Comparison of ENCODE assay signal across 20 mouse cellular contexts in the genomic region with DNA sequence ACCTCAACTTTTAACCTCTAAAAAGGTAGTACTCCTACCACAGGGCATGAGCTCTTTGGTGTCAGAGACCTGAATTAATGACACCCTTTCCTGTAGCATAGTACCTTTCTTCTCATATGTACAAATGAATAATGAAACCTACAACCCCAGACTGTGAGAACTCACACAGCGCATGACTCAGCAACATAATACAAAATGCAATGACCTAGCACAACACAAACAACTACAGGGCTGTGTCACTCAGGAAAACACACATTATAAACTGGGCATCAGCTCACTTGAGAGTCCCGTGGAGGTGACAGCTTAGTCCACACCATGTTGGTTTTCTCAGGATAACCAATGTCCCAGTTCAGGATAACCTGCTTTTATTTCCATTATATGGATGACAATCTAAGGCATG. TPM values are rescaled to one million over a fixed set of nuclear protein-coding genes. Genes with fewer than 3 reads are reported as not detected.
DNase-seq lines count a peak whose midpoint lies in the region; ATAC-seq and TF ChIP-seq lines count a peak whose summit lies in the region.
"Had no signal": no experiment of that assay in that cellular context is flagged by ENCODE, and none has a peak within 500 bp of the region (broad histone marks: within the 10 kb centered on the region; RNA-seq: fewer than 3 reads in every experiment).

No protein-coding gene starts in this region.

- no peak for TF ChIP-seq CTCF in gastrocnemius, adult 2 months (IDR thresholded peaks at IDR 0.05)

- H3K9ac ChIP-seq in liver, embryonic 12.5 days: no peak overlapping the region
- no peak overlapping the region for H3K9ac ChIP-seq in midbrain, embryonic 11.5 days (ENCODE audit: low read length)
- H3K9ac ChIP-seq: embryonic facial prominence, embryonic 12.5 days; forebrain, embryonic 13.5 days; forebrain, postnatal 0 days; hindbrain, embryonic 13.5 days had no signal

- intact Hi-C loops in gastrocnemius, adult 2 months (cut with DNase I): no loop called here

- DNase-seq in gastrocnemius, adult 2 months: no peak
- DNase-seq in gastrocnemius, adult 18-20 months (ENCODE audit: low spot score): no peak
- peak; percentile 41 for DNase-seq in 416B (ENCODE audit: low read depth)
- no peak for DNase-seq in midbrain, embryonic 11.5 days (ENCODE audit: low spot score, missing footprints)
- DNase-seq in thymus, postnatal 4 days: no peak
- DNase-seq: adrenal gland, postnatal 14 days; cerebellum, adult 11-12 months; cerebellum, adult 9-10 months; cerebellum, postnatal 25 days; forebrain, postnatal 0 days; gastrocnemius, postnatal 36 days; heart, adult 11 months; heart, postnatal 10 days had no signal

- peak overlapping the region; percentile 35; the same call in 1 of the 2 replicates for H3K27ac ChIP-seq in gastrocnemius, adult 2 months
- peak overlapping the region; percentile 63; the same call in 1 of the 2 replicates for H3K27ac ChIP-seq in liver, embryonic 12.5 days
- H3K27ac ChIP-seq in midbrain, embryonic 11.5 days (ENCODE audit: low read depth, low read length): no peak overlapping the region
- H3K27ac ChIP-seq: embryonic facial prominence, embryonic 12.5 days; forebrain, embryonic 13.5 days; hindbrain, embryonic 13.5 days; hindbrain, postnatal 0 days had no signal

- H3K9me3 ChIP-seq in liver, embryonic 12.5 days (replicated peaks): no peaks in the 10 kb centered on the region
- H3K9me3 ChIP-seq in midbrain, embryonic 11.5 days (ENCODE audit: control insufficient read depth, low read length): no peaks in the 10 kb centered on the region
- H3K9me3 ChIP-seq: embryonic facial prominence, embryonic 12.5 days; forebrain, embryonic 13.5 days; G1E; hindbrain, embryonic 13.5 days had no signal

- no peak overlapping the region for H3K4me2 ChIP-seq in liver, embryonic 12.5 days
- no peak overlapping the region for H3K4me2 ChIP-seq in midbrain, embryonic 11.5 days
- H3K4me2 ChIP-seq: embryonic facial prominence, embryonic 12.5 days; forebrain, embryonic 13.5 days; hindbrain, embryonic 13.5 days had no signal

- ATAC-seq in liver, embryonic 12.5 days: peak; percentile 68
- 0 out of 2 replicates have a peak, but pooled peaks have one; percentile 21 for ATAC-seq in megakaryocyte progenitor cell, adult 5-6 weeks (replicated peaks; ENCODE audit: poor library complexity)
- no peak for ATAC-seq in midbrain, embryonic 11.5 days (ENCODE audit: low FRiP score)
- ATAC-seq: forebrain, embryonic 13.5 days; forebrain, postnatal 0 days; hindbrain, postnatal 0 days had no signal

- WGBS in liver, embryonic 12.5 days (ENCODE audit: insufficient replicate concordance): 85% methylated on average over 2 of the region's 2 CpGs
- 97% methylated on average over 2 of the region's 2 CpGs for WGBS in midbrain, embryonic 11.5 days

- H3K4me3 ChIP-seq in gastrocnemius, adult 2 months: no peak overlapping the region
- H3K4me3 ChIP-seq in liver, embryonic 12.5 days: no peak overlapping the region
- H3K4me3 ChIP-seq in midbrain, embryonic 11.5 days (ENCODE audit: low read depth, low read length): no peak overlapping the region
- H3K4me3 ChIP-seq: embryonic facial prominence, embryonic 12.5 days; forebrain, embryonic 13.5 days; hindbrain, embryonic 13.5 days had no signal

- H3K36me3 ChIP-seq in liver, embryonic 12.5 days: no peaks in the 10 kb centered on the region
- H3K36me3 ChIP-seq in midbrain, embryonic 11.5 days (ENCODE audit: control insufficient read depth, insufficient read depth, low read length): no peaks in the 10 kb centered on the region
- H3K36me3 ChIP-seq: hindbrain, embryonic 13.5 days had no signal

- no peaks in the 10 kb centered on the region for H3K27me3 ChIP-seq in liver, embryonic 12.5 days (replicated peaks)
- no peaks in the 10 kb centered on the region for H3K27me3 ChIP-seq in midbrain, embryonic 11.5 days (ENCODE audit: control insufficient read depth, insufficient read depth, low read length)
- H3K27me3 ChIP-seq: embryonic facial prominence, embryonic 12.5 days; forebrain, embryonic 13.5 days; hindbrain, embryonic 13.5 days had no signal

- H3K4me1 ChIP-seq in liver, embryonic 12.5 days: peaks cover 56% of the 10 kb centered on the region
- no peaks in the 10 kb centered on the region for H3K4me1 ChIP-seq in midbrain, embryonic 11.5 days (ENCODE audit: control insufficient read depth, insufficient read depth, low read length)
- H3K4me1 ChIP-seq: embryonic facial prominence, embryonic 12.5 days; forebrain, embryonic 13.5 days; hindbrain, embryonic 13.5 days had no signal

RNA-seq across cellular contexts. Expression of gene Rad54l2, which starts 17.2 kb away (rescaled TPM):
- total RNA-seq in gastrocnemius, adult 2 months (2021): 1 to 10 TPM; 6.4 to 6.9 TPM
- 1 to 10 TPM; 6.6 to 6.9 TPM for total RNA-seq in gastrocnemius, adult 18-20 months (2021)
- polyA plus RNA-seq in liver, embryonic 12.5 days (2016; fragmentation: Nextera tagmentation; extraction: Ambion mirVana): 3.9 and 4.0 TPM in 2 replicates
- total RNA-seq in megakaryocyte progenitor cell, adult 5-6 weeks (2015): 11.4 and 12.8 TPM in 2 replicates
- total RNA-seq in megakaryocyte progenitor cell, adult 5-6 weeks (2017): 11.0 and 19.8 TPM in 2 replicates
- 5.5 and 6.1 TPM in 2 replicates for polyA plus RNA-seq in midbrain, embryonic 11.5 days (2014; fragmentation: Nextera tagmentation; extraction: Ambion mirVana)

RNA-seq across cellular contexts. Expression of gene Dcaf1, which starts 49.9 kb away (rescaled TPM):
- total RNA-seq in gastrocnemius, adult 2 months (2021): 10 to 100 TPM; 18.4 to 19.5 TPM
- 10 to 100 TPM; 20.6 to 22.6 TPM for total RNA-seq in gastrocnemius, adult 18-20 months (2021)
- 18.6 and 19.3 TPM in 2 replicates for polyA plus RNA-seq in liver, embryonic 12.5 days (2016; fragmentation: Nextera tagmentation; extraction: Ambion mirVana)
- 67.7 and 74.1 TPM in 2 replicates for total RNA-seq in megakaryocyte progenitor cell, adult 5-6 weeks (2015)
- total RNA-seq in megakaryocyte progenitor cell, adult 5-6 weeks (2017): 38.1 and 50.1 TPM in 2 replicates
- 28.6 and 37.7 TPM in 2 replicates for polyA plus RNA-seq in midbrain, embryonic 11.5 days (2014; fragmentation: Nextera tagmentation; extraction: Ambion mirVana)
